Mouse (Mus musculus) erythroblast, adult 5-6 weeks (primary cell): ENCODE results near the gene Myo5a. TPM values are rescaled to one million over a fixed set of nuclear protein-coding genes. Genes with fewer than 3 reads are reported as not detected.

Experiments
- ATAC-seq: replicated peaks from 2 replicates; pipeline ENCODE4 v1.8.0; 2016; ENCODE audit warnings: moderate number of reproducible peaks, mild to moderate bottlenecking, moderate TSS enrichment, inconsistent platforms; ENCODE audit not compliant: poor library complexity, low FRiP score, severe bottlenecking
- total RNA-seq, 2 experiments: library from RNA; stranded (forward) in 1 of 2; stranded (reverse) in 1 of 2; fragments of 150-400 nt in 1 of 2; fragments of 200-764, 138-1000 nt in 1 of 2; gene quantifications; 2 replicates each; pipeline versions ENCODE4 v1.2.3 to v1.2.4; 2015 to 2017; ENCODE audit warnings: low replicate concordance in 2 of 2

The Myo5a gene
- total RNA-seq, 2 experiments from 2014 or later, result 9.8 to 27.9 TPM

- ATAC-seq, result no peak
These were observed 6.0 kb upstream of the Myo5a start for GRCm38 (mm10) chr9:75064678-75065331.

GRCm38 (mm10) chr9:75071029-75071705 lies 352 bp downstream of the Myo5a start:
- peak; percentile 76 for ATAC-seq

GRCm38 (mm10) chr9:75071706-75072192 lies 934 bp downstream of the Myo5a start:
- peak; percentile 37; the same call in 1 of the 2 replicates for ATAC-seq

- no peak for ATAC-seq
These were observed 1.5 kb downstream of the Myo5a start for GRCm38 (mm10) chr9:75072361-75072760.

- no peak for ATAC-seq
These were observed 6.4 kb downstream of the Myo5a start for GRCm38 (mm10) chr9:75077191-75077590.

- ATAC-seq, result no peak
These were observed 14.5 kb downstream of the Myo5a start for GRCm38 (mm10) chr9:75085242-75085824.

- ATAC-seq, result no peak
These were observed 17.0 kb downstream of the Myo5a start for GRCm38 (mm10) chr9:75087823-75088222.

- no peak for ATAC-seq
These were observed 18.5 kb downstream of the Myo5a start for GRCm38 (mm10) chr9:75089285-75089684.

GRCm38 (mm10) chr9:75092134-75092533 lies 21.3 kb downstream of the Myo5a start:
- no peak for ATAC-seq

- ATAC-seq, result no peak
These were observed 23.9 kb downstream of the Myo5a start for GRCm38 (mm10) chr9:75094762-75095161.

GRCm38 (mm10) chr9:75098937-75099336 lies 28.1 kb downstream of the Myo5a start:
- no peak for ATAC-seq

GRCm38 (mm10) chr9:75100157-75100781 lies 29.5 kb downstream of the Myo5a start:
- no peak for ATAC-seq

- ATAC-seq, result no peak
These were observed 31.3 kb downstream of the Myo5a start for GRCm38 (mm10) chr9:75102131-75102530.

GRCm38 (mm10) chr9:75116571-75117177 lies 45.9 kb downstream of the Myo5a start:
- no peak for ATAC-seq

- ATAC-seq, result no peak
These were observed 50.3 kb downstream of the Myo5a start for GRCm38 (mm10) chr9:75121126-75121525.

- no peak for ATAC-seq
These were observed 53.4 kb downstream of the Myo5a start for GRCm38 (mm10) chr9:75124201-75124721.

- ATAC-seq, result no peak
These were observed 59.7 kb downstream of the Myo5a start for GRCm38 (mm10) chr9:75130553-75130952.

- ATAC-seq, result no peak
These were observed 76.1 kb downstream of the Myo5a start for GRCm38 (mm10) chr9:75146911-75147310.

- ATAC-seq, result no peak
These were observed 89.7 kb downstream of the Myo5a start for GRCm38 (mm10) chr9:75160525-75160924.

- no peak for ATAC-seq
These were observed 92.8 kb downstream of the Myo5a start for GRCm38 (mm10) chr9:75163650-75164049.
